Mouse (Mus musculus): ENCODE results near the gene Ggct. TPM values are rescaled to one million over a fixed set of nuclear protein-coding genes. Genes with fewer than 3 reads are reported as not detected.

Ggct gene
- polyA plus RNA-seq, 1 experiment from 2014 or later: 17.9 TPM

GRCm38 (mm10) chr6:55014184-55014583, 21.4 kb upstream of the Ggct start:
- Histone ChIP-seq H3K27me3 (0 out of 2 replicates have a peak, but pooled peaks cover 8% of the 10 kb centered on the region), H3K4me2 (replicated peaks) (no peak overlapping the region), H3K4me1 (peaks cover 15% of the 10 kb centered on the region), H3K27ac (no peak overlapping the region), H3K36me3 (no peaks in the 10 kb centered on the region), H3K9me3 (replicated peaks) (no peaks in the 10 kb centered on the region), H3K9ac (no peak overlapping the region), H3K4me3 (no peak overlapping the region)
- ATAC-seq (ENCODE audit: low FRiP score): no peak
- 95% methylated on average over 3 of the region's 3 CpGs for WGBS

GRCm38 (mm10) chr6:55012516-55012915, 19.8 kb upstream of the Ggct start:
- Histone ChIP-seq H3K4me3 (no peak overlapping the region), H3K36me3 (no peaks in the 10 kb centered on the region), H3K27ac (no peak overlapping the region), H3K27me3 (no peaks in the 10 kb centered on the region), H3K4me2 (replicated peaks) (no peak overlapping the region), H3K9ac (no peak overlapping the region), H3K4me1 (peaks cover 15% of the 10 kb centered on the region), H3K9me3 (replicated peaks) (no peaks in the 10 kb centered on the region)
- 79% methylated on average over 7 of the region's 7 CpGs for WGBS
- ATAC-seq (ENCODE audit: low FRiP score): no peak

- peak overlapping the region; percentile 87 for H3K27ac ChIP-seq
- no peak overlapping the region for H3K9ac ChIP-seq
- WGBS: 56% methylated on average over 4 of the region's 4 CpGs
- no peaks in the 10 kb centered on the region for H3K27me3 ChIP-seq
- no peaks in the 10 kb centered on the region for H3K9me3 ChIP-seq (replicated peaks)
- peaks cover 15% of the 10 kb centered on the region for H3K4me1 ChIP-seq
- no peaks in the 10 kb centered on the region for H3K36me3 ChIP-seq
- peak; percentile 53; the same call in 1 of the 2 replicates for ATAC-seq (ENCODE audit: low FRiP score)
- no peak overlapping the region for H3K4me3 ChIP-seq
- H3K4me2 ChIP-seq (replicated peaks): peak overlapping the region; percentile 49
Measured at GRCm38 (mm10) chr6:55010330-55011091, 17.8 kb upstream of the Ggct start.

- H3K36me3 ChIP-seq: no peaks in the 10 kb centered on the region
- H3K9me3 ChIP-seq (replicated peaks): no peaks in the 10 kb centered on the region
- H3K4me1 ChIP-seq: peaks cover 15% of the 10 kb centered on the region
- peak overlapping the region; percentile 49 for H3K4me2 ChIP-seq (replicated peaks)
- WGBS: 10% methylated on average over 16 of the region's 16 CpGs
- peak; percentile 90 for ATAC-seq (ENCODE audit: low FRiP score)
- H3K9ac ChIP-seq: no peak overlapping the region
- peak overlapping the region; percentile 14; the same call in 1 of the 2 replicates for H3K4me3 ChIP-seq
- H3K27ac ChIP-seq: peak overlapping the region; percentile 87
- no peaks in the 10 kb centered on the region for H3K27me3 ChIP-seq
Measured at GRCm38 (mm10) chr6:55009391-55010230, 16.9 kb upstream of the Ggct start.

GRCm38 (mm10) chr6:55008401-55008800, 15.7 kb upstream of the Ggct start:
- WGBS: 86% methylated on average over 8 of the region's 8 CpGs
- Histone ChIP-seq H3K36me3 (no peaks in the 10 kb centered on the region), H3K27me3 (no peaks in the 10 kb centered on the region), H3K4me1 (peaks cover 15% of the 10 kb centered on the region), H3K9ac (no peak overlapping the region), H3K4me3 (no peak overlapping the region), H3K9me3 (replicated peaks) (no peaks in the 10 kb centered on the region), H3K27ac (no peak overlapping the region), H3K4me2 (replicated peaks) (no peak overlapping the region)
- ATAC-seq (ENCODE audit: low FRiP score): no peak

GRCm38 (mm10) chr6:55003559-55003958, 10.8 kb upstream of the Ggct start:
- 84% methylated on average over 4 of the region's 4 CpGs for WGBS
- no peak overlapping the region for H3K27ac ChIP-seq
- no peaks in the 10 kb centered on the region for H3K36me3 ChIP-seq
- H3K4me3 ChIP-seq: no peak overlapping the region
- no peaks in the 10 kb centered on the region for H3K9me3 ChIP-seq (replicated peaks)
- no peaks in the 10 kb centered on the region for H3K4me1 ChIP-seq
- no peaks in the 10 kb centered on the region for H3K27me3 ChIP-seq
- no peak overlapping the region for H3K9ac ChIP-seq
- H3K4me2 ChIP-seq (replicated peaks): no peak overlapping the region
- ATAC-seq (ENCODE audit: low FRiP score): no peak

- ATAC-seq (ENCODE audit: low FRiP score): no peak
- no peak overlapping the region for H3K4me3 ChIP-seq
- no peaks in the 10 kb centered on the region for H3K9me3 ChIP-seq (replicated peaks)
- H3K4me1 ChIP-seq: no peaks in the 10 kb centered on the region
- no peaks in the 10 kb centered on the region for H3K27me3 ChIP-seq
- no peak overlapping the region for H3K27ac ChIP-seq
- WGBS: 70% methylated on average over 4 of the region's 4 CpGs
- no peak overlapping the region for H3K9ac ChIP-seq
- no peaks in the 10 kb centered on the region for H3K36me3 ChIP-seq
- no peak overlapping the region for H3K4me2 ChIP-seq (replicated peaks)
Measured at GRCm38 (mm10) chr6:55002438-55002837, 9.7 kb upstream of the Ggct start.

- Histone ChIP-seq H3K4me2 (replicated peaks) (no peak overlapping the region), H3K27me3 (no peaks in the 10 kb centered on the region), H3K4me3 (no peak overlapping the region), H3K9me3 (replicated peaks) (no peaks in the 10 kb centered on the region), H3K27ac (no peak overlapping the region), H3K36me3 (no peaks in the 10 kb centered on the region), H3K9ac (no peak overlapping the region), H3K4me1 (no peaks in the 10 kb centered on the region)
- no peak for ATAC-seq (ENCODE audit: low FRiP score)
- 85% methylated on average over 4 of the region's 4 CpGs for WGBS
Measured at GRCm38 (mm10) chr6:55001320-55001719, 8.6 kb upstream of the Ggct start.

- H3K9me3 ChIP-seq (replicated peaks): no peaks in the 10 kb centered on the region
- ATAC-seq (ENCODE audit: low FRiP score): no peak
- 88% methylated on average over 6 of the region's 6 CpGs for WGBS
Measured at GRCm38 (mm10) chr6:54997726-54998125, 5.0 kb upstream of the Ggct start.

GRCm38 (mm10) chr6:54996361-54996760, 3.6 kb upstream of the Ggct start:
- no peaks in the 10 kb centered on the region for H3K27me3 ChIP-seq
- no peak overlapping the region for H3K27ac ChIP-seq
- H3K4me1 ChIP-seq: peaks cover 6% of the 10 kb centered on the region; the same call in 1 of the 2 replicates
- no peak overlapping the region for H3K4me2 ChIP-seq (replicated peaks)
- H3K9me3 ChIP-seq (replicated peaks): no peaks in the 10 kb centered on the region
- H3K4me3 ChIP-seq: no peak overlapping the region
- H3K9ac ChIP-seq: no peak overlapping the region
- H3K36me3 ChIP-seq: no peaks in the 10 kb centered on the region
- no peak for ATAC-seq (ENCODE audit: low FRiP score)
- 95% methylated on average over 3 of the region's 3 CpGs for WGBS

More at GRCm38 (mm10) chr6:54997726-54998125, 5.0 kb upstream of the Ggct start:
- H3K4me1 ChIP-seq: no peaks in the 10 kb centered on the region
- no peaks in the 10 kb centered on the region for H3K27me3 ChIP-seq
- no peak overlapping the region for H3K9ac ChIP-seq
- H3K4me2 ChIP-seq (replicated peaks): no peak overlapping the region
- no peaks in the 10 kb centered on the region for H3K36me3 ChIP-seq
- H3K27ac ChIP-seq: no peak overlapping the region
- no peak overlapping the region for H3K4me3 ChIP-seq

- ATAC-seq (ENCODE audit: low FRiP score): no peak
- peaks cover 6% of the 10 kb centered on the region; the same call in 1 of the 2 replicates for H3K4me1 ChIP-seq
- H3K4me3 ChIP-seq: peak overlapping the region; percentile 44
- H3K4me2 ChIP-seq (replicated peaks): peak overlapping the region; percentile 77
- no peaks in the 10 kb centered on the region for H3K36me3 ChIP-seq
- WGBS: 9% methylated on average over 7 of the region's 7 CpGs
- peak overlapping the region; percentile 61 for H3K9ac ChIP-seq
- peak overlapping the region; percentile 42; the same call in 1 of the 2 replicates for H3K27ac ChIP-seq
- no peaks in the 10 kb centered on the region for H3K27me3 ChIP-seq
- H3K9me3 ChIP-seq (replicated peaks): no peaks in the 10 kb centered on the region
Measured at GRCm38 (mm10) chr6:54992141-54992540, 609 bp downstream of the Ggct start.

- H3K27me3 ChIP-seq: no peaks in the 10 kb centered on the region
- H3K4me1 ChIP-seq: peaks cover 6% of the 10 kb centered on the region; the same call in 1 of the 2 replicates
- H3K27ac ChIP-seq: no peak overlapping the region
- ATAC-seq (ENCODE audit: low FRiP score): no peak
- H3K36me3 ChIP-seq: peaks cover 1% of the 10 kb centered on the region; the same call in 1 of the 2 replicates
- H3K4me3 ChIP-seq: no peak overlapping the region
- no peak overlapping the region for H3K4me2 ChIP-seq (replicated peaks)
- WGBS: 89% methylated on average over 2 of the region's 2 CpGs
- no peaks in the 10 kb centered on the region for H3K9me3 ChIP-seq (replicated peaks)
- H3K9ac ChIP-seq: no peak overlapping the region
Measured at GRCm38 (mm10) chr6:54991189-54991588, 1.6 kb downstream of the Ggct start.
